Mouse (Mus musculus) hindbrain, postnatal 0 days (tissue): ENCODE results near the gene Rpl35. TPM values are rescaled to one million over a fixed set of nuclear protein-coding genes. Genes with fewer than 3 reads are reported as not detected.

Experiments used
- ATAC-seq: fragments of 200-750 bp; cut with Nextera tagmentation; 2 replicates; pipeline ENCODE4 v1.8.0; 2017; ENCODE audit warnings: mild to moderate bottlenecking, moderate TSS enrichment, moderate library complexity
- DNase-seq: peaks from one replicate; pipeline ENCODE4 v3.0.0-alpha.2; 2015; ENCODE audit warnings: low spot score
- H3K27ac ChIP-seq: fragments of 300-500 bp; sonication (generic); 2 replicates; pipeline ENCODE4 v1.5.1; 2014; ENCODE audit warnings: mild to moderate bottlenecking
- H3K27me3 ChIP-seq: fragments of 300-500 bp; sonication (generic); 2 replicates; pipeline ENCODE4 v1.6.1; 2014; ENCODE audit warnings: low read length, mixed read lengths; ENCODE audit not compliant: insufficient read depth
- H3K36me3 ChIP-seq: fragments of 300-500 bp; sonication (generic); 2 replicates; pipeline ENCODE4 v1.6.1; 2014; ENCODE audit warnings: low read length, mixed read lengths; ENCODE audit not compliant: insufficient read depth
- H3K4me1 ChIP-seq: fragments of 300-500 bp; sonication (generic); 2 replicates; pipeline ENCODE4 v1.6.1; 2014; ENCODE audit warnings: antibody characterized with exemption, low read length, mixed read lengths; ENCODE audit not compliant: insufficient read depth
- H3K4me2 ChIP-seq: fragments of 300-500 bp; sonication (generic); 2 replicates; pipeline ENCODE4 v1.6.1; 2014; ENCODE audit warnings: low read depth, mild to moderate bottlenecking, low read length, moderate library complexity, mixed read lengths
- H3K4me3 ChIP-seq: fragments of 300-500 bp; sonication (generic); 2 replicates; pipeline ENCODE4 v1.5.1; 2014; ENCODE audit warnings: low read length
- H3K9ac ChIP-seq: fragments of 300-500 bp; sonication (generic); replicated peaks from 2 replicates; pipeline ENCODE4 v1.6.1; 2014; ENCODE audit warnings: mild to moderate bottlenecking, low read length, moderate library complexity, mixed read lengths
- H3K9me3 ChIP-seq: fragments of 300-500 bp; sonication (generic); 2 replicates; pipeline ENCODE4 v1.6.1; 2016; ENCODE audit warnings: low read length, mixed read lengths
- CTCF ChIP-seq: IDR thresholded peaks from 2 replicates; pipeline ENCODE4 v1.5.1; 2016; ENCODE audit warnings: antibody characterized with exemption, control low read depth, low read depth
- WGBS: fragments of 180-500 bp; shearing (Covaris S2); extraction: QIAGEN DNeasy Blood & Tissue Kit; methylation state at CpG from one replicate; pipeline ENCODE4 v1.1.7; 2014; 5-methylcytosine and 5-hydroxymethylcytosine counted together
- polyA plus RNA-seq: library from polyadenylated mRNA; unstranded; fragments of >200 nt; fragmentation: Nextera tagmentation; extraction: Ambion mirVana; gene quantifications from 2 replicates; pipeline ENCODE4 v1.2.1, GENCODE M21; 2015
- total RNA-seq: library from RNA; depleted of rRNA; stranded (reverse); fragments of >200 nt; gene quantifications from 2 replicates; pipeline ENCODE4 v1.2.3, GENCODE M21; 2014

The Rpl35 gene
- total and polyA plus RNA-seq, 2 experiments from 2014 or later: 46.1 to 600 TPM

DNA sequence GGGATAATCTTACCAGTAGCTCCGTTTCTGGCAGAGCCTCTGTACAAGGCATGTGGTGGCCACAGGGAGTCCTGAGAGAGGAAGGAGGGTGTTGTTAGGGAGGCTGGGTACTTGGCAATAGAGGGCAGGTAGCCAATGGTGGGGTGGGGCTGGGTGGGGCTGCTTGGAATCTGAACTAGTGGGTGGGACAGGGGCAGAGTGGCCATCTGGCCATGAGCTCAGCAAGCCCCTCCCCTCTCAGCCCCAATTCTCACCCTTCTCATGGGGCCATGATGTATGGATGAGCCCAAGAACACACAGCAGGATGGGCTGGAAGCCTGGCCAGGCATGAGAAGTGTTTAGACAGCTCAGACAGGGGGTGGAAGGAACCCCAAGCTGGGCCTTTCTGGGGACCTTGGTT lies 18.1 kb downstream of the Rpl35 start:
- Histone ChIP-seq H3K9ac (no peak overlapping the region), H3K36me3 (no peaks in the 10 kb centered on the region), H3K4me3 (no peak overlapping the region), H3K4me2 (no peak overlapping the region), H3K4me1 (no peaks in the 10 kb centered on the region), H3K27ac (no peak overlapping the region), H3K9me3 (no peaks in the 10 kb centered on the region), H3K27me3 (no peaks in the 10 kb centered on the region)
- TF ChIP-seq CTCF: no peak
- 53% methylated on average over 1 of the region's 1 CpGs for WGBS
- DNase-seq: no peak
- peak; percentile 53; the same call in 1 of the 2 replicates for ATAC-seq

DNA sequence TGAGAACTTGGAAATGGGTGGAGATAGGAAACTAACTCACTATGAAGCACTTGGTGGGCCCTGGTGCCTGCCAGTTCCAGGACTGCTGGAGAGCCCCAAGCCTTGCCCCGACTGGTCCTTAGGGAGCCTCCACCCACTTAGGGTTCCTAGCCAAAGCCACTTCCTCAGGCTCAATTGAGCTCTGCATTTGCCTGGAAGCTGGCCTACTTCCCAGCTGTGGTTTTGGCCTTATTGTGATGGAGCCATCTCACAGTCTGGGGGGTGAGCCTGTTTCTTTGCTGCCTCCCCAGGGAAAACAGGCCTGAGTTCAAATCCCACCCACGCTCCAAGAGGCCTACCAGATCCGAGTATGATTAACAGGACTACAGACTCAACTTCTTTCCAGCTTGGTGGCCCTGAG lies 18.8 kb downstream of the Rpl35 start:
- ATAC-seq: no peak
- Histone ChIP-seq H3K9ac (no peak overlapping the region), H3K27me3 (no peaks in the 10 kb centered on the region), H3K4me3 (no peak overlapping the region), H3K9me3 (no peaks in the 10 kb centered on the region), H3K4me2 (no peak overlapping the region), H3K4me1 (no peaks in the 10 kb centered on the region), H3K36me3 (no peaks in the 10 kb centered on the region), H3K27ac (no peak overlapping the region)
- no peak for TF ChIP-seq CTCF
- 63% methylated on average over 3 of the region's 3 CpGs for WGBS
- no peak for DNase-seq

DNA sequence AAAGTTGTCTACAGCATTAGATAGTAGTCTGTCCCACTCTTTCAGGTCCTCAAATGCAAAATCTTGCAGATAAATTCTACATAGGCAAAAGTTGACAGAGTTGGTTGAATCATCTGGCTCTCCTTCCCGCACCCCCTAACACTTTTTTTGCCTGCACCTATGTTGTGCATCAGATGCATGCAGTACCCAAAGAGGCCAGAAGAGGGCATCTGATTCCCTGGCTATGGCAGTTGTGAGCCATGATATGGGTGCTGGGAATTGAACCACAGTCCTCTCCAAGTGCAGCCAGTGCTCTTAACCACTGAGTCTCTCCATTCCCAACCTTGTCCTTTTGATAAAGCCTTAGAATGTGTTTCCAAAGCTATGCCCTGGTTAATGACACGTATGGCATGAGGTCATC lies 22.0 kb downstream of the Rpl35 start:
- DNase-seq (no peak), ATAC-seq (no peak)
- no peak overlapping the region for H3K9ac ChIP-seq
- H3K9me3 ChIP-seq: no peaks in the 10 kb centered on the region
- peak; percentile 40 for TF ChIP-seq CTCF
- no peak overlapping the region for H3K27ac ChIP-seq
- no peak overlapping the region for H3K4me3 ChIP-seq
- WGBS: 96% methylated on average over 2 of the region's 2 CpGs
- H3K27me3 ChIP-seq: no peaks in the 10 kb centered on the region
- no peak overlapping the region for H3K4me2 ChIP-seq
- no peaks in the 10 kb centered on the region for H3K4me1 ChIP-seq
- no peaks in the 10 kb centered on the region for H3K36me3 ChIP-seq

DNA sequence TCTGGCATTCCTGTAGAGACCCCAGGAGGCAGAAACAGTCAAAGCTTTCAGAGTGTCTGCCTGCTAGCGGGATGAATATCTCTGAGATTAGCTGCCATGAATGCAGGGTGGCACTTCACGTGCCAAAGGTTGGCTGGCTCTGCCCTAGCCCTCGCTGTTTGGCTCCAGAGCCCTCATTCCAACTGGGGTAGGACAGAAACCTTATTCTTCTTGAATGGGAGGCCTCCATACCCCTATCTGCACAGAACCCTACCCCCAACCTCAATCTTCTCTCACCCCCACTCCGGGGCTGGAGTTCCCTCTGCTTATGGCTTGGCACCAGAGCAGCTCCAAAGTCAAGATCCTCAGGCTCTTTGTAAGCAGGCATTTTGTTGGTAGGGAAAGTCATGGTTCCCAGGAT lies 27.6 kb downstream of the Rpl35 start:
- Histone ChIP-seq H3K9me3 (no peaks in the 10 kb centered on the region), H3K4me1 (no peaks in the 10 kb centered on the region), H3K9ac (no peak overlapping the region), H3K27me3 (no peaks in the 10 kb centered on the region), H3K4me3 (no peak overlapping the region), H3K4me2 (no peak overlapping the region), H3K27ac (no peak overlapping the region), H3K36me3 (no peaks in the 10 kb centered on the region)
- ATAC-seq: 0 out of 2 replicates have a peak, but pooled peaks have one; percentile 10
- WGBS: 44% methylated on average over 4 of the region's 4 CpGs
- no peak for TF ChIP-seq CTCF
- DNase-seq: no peak

DNA sequence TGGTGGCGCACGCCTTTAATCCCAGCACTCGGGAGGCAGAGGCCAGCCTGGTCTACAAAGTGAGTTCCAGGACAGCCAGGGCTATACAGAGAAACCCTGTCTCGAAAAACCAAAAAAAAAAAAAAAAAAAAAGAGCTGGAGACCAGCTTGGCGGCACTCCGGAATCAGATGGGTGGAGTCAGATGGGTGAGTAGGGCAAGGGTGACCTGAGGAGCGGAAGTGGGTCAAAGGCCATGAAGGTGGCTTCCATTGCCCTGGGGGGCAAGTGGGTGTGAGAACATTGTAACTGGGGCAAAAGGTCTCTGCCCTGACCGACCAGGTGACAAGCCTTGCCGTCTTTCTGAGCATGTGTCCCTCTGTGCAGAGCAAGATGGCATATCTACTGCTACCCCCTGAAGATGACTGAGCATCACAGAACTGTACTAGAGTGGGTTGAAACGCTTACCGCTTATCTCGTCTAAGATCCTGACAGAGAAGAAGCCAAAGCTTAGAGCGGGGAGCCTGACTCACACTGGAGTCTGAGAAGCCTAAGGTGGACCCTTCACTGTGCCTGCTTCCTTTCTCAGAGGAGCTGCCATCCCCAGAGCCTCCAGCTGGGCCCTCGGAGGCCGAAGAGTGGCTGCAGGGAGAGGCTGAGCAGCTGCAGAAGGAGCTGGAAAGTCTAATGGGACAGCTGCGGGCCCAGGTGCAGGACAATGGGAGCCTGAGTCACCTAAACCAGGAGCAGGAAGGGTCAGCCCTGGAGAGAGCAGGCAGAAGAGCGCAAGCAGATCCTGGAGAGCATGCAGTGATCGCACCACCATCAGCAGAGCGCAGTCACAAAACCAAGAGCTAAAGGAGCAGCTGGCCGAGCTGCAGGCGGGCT lies 29.3 kb downstream of the Rpl35 start:
- H3K9ac ChIP-seq: no peak overlapping the region
- no peak for DNase-seq
- no peak for TF ChIP-seq CTCF
- no peaks in the 10 kb centered on the region for H3K27me3 ChIP-seq
- H3K4me3 ChIP-seq: no peak overlapping the region
- H3K4me1 ChIP-seq: no peaks in the 10 kb centered on the region
- 83% methylated on average over 21 of the region's 21 CpGs for WGBS
- H3K9me3 ChIP-seq: no peaks in the 10 kb centered on the region
- H3K4me2 ChIP-seq: no peak overlapping the region
- H3K36me3 ChIP-seq: no peaks in the 10 kb centered on the region
- 0 out of 2 replicates have a peak, but pooled peaks have one; percentile 5 for ATAC-seq
- H3K27ac ChIP-seq: no peak overlapping the region

DNA sequence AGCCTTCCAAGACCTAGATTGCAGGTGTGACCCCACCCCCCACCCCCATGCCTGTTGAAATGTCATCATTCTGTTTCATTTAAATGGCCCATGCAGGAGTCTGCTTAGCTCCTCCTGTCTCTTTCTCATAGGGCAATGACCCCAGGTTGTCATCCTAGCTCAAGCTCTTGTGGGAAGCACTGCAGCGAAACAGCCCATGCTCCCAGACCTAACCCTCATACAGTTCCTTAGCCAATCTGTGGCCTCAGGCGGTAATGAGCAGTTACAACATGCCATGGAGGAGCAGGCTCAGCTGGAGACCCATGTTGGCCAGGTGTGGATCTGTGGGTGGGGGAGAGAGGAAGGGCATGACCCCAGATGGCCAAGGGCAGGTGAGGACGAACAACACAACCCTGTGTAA lies 30.2 kb downstream of the Rpl35 start:
- Histone ChIP-seq H3K27ac (no peak overlapping the region), H3K4me3 (no peak overlapping the region), H3K4me1 (no peaks in the 10 kb centered on the region), H3K9ac (no peak overlapping the region), H3K9me3 (no peaks in the 10 kb centered on the region), H3K27me3 (no peaks in the 10 kb centered on the region), H3K36me3 (no peaks in the 10 kb centered on the region), H3K4me2 (no peak overlapping the region)
- ATAC-seq: no peak
- TF ChIP-seq CTCF: no peak
- 85% methylated on average over 3 of the region's 3 CpGs for WGBS
- no peak for DNase-seq

DNA sequence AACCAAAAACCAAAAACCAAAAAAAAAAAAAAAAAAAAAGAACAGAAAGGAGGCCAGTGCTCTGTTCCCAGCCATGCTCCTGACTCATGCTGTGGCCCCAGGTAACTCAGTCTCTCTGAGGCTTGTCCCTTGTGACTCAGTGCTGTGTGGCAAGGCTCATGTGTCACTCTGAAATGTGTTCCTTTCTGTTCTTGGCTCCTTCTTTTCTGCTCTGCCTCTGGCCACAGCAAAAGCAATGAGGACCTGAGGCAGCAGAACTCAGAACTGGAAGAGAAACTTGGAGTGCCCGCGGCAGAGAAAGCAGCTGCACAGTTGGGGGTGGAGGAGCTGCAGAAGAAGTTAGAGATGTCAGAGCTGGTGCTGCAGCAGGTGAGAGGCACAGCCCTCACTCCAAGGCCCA lies 31.3 kb downstream of the Rpl35 start:
- ATAC-seq (no peak), DNase-seq (no peak)
- H3K27me3 ChIP-seq: no peaks in the 10 kb centered on the region
- no peak overlapping the region for H3K4me2 ChIP-seq
- H3K4me1 ChIP-seq: no peaks in the 10 kb centered on the region
- no peak for TF ChIP-seq CTCF
- no peaks in the 10 kb centered on the region for H3K36me3 ChIP-seq
- WGBS: 29% methylated on average over 2 of the region's 2 CpGs
- no peak overlapping the region for H3K9ac ChIP-seq
- no peak overlapping the region for H3K4me3 ChIP-seq
- no peak overlapping the region for H3K27ac ChIP-seq
- no peaks in the 10 kb centered on the region for H3K9me3 ChIP-seq
